Mouse (Mus musculus) myocyte (in vitro differentiated cells): ENCODE results near the gene Prickle3. TPM values are rescaled to one million over a fixed set of nuclear protein-coding genes. Genes with fewer than 3 reads are reported as not detected.

Experiments
- H3K27me3 ChIP-seq: one replicate; pipeline ENCODE4 v1.6.1; 2011; ENCODE audit not compliant: control insufficient read depth, insufficient read depth, insufficient read length
- H3K36me3 ChIP-seq: one replicate; pipeline ENCODE4 v1.6.1; 2011; ENCODE audit not compliant: control insufficient read depth, insufficient read depth
- H3K4me2 ChIP-seq: one replicate; pipeline ENCODE4 v1.6.1; 2011; ENCODE audit warnings: low read depth, control low read depth
- H3K4me3 ChIP-seq: one replicate; pipeline ENCODE4 v1.5.1; 2011; ENCODE audit warnings: mild to moderate bottlenecking, control low read depth, moderate library complexity
- H3K79me2 ChIP-seq: one replicate; pipeline ENCODE4 v1.6.1; 2011; ENCODE audit not compliant: control insufficient read depth, insufficient read depth
- H3ac ChIP-seq: one replicate; pipeline ENCODE4 v1.6.1; 2011; ENCODE audit not compliant: control insufficient read depth, insufficient read length
- CEBPB ChIP-seq: IDR thresholded peaks from 2 replicates; pipeline ENCODE4 v1.6.1; 2011; ENCODE audit warnings: mild to moderate bottlenecking, moderate library complexity; ENCODE audit not compliant: poor library complexity, insufficient read depth, severe bottlenecking
- E2F4 ChIP-seq: IDR thresholded peaks from one replicate; pipeline ENCODE4 v1.6.1; 2011; ENCODE audit warnings: mild to moderate bottlenecking, control low read depth, moderate library complexity; ENCODE audit not compliant: insufficient read depth
- MAX ChIP-seq: IDR thresholded peaks from one replicate; pipeline ENCODE4 v1.6.1; 2011; ENCODE audit warnings: low read depth, mild to moderate bottlenecking, control low read depth
- MYOD1 ChIP-seq, 3 experiments: IDR thresholded peaks; one replicate each; pipeline ENCODE4 v1.6.1; 2011; ENCODE audit warnings: control low read depth in 2 of 3, low read depth in 2 of 3, mild to moderate bottlenecking in 2 of 3, moderate library complexity in 1 of 3; ENCODE audit not compliant: insufficient read length in 2 of 3, control insufficient read depth in 1 of 3
- MYOG ChIP-seq, 3 experiments: IDR thresholded peaks; one replicate each; pipeline ENCODE4 v1.6.1; 2011; ENCODE audit warnings: control low read depth in 2 of 3, low read depth in 2 of 3, mild to moderate bottlenecking in 2 of 3; ENCODE audit not compliant: insufficient read length in 2 of 3, control insufficient read depth in 1 of 3, insufficient read depth in 1 of 3
- POLR2A ChIP-seq: IDR thresholded peaks from one replicate; pipeline ENCODE4 v1.6.1; 2011; ENCODE audit warnings: low read depth, mild to moderate bottlenecking, control low read depth, moderate library complexity; ENCODE audit not compliant: insufficient read length
- POLR2AphosphoS2 ChIP-seq: IDR thresholded peaks from one replicate; pipeline ENCODE4 v1.6.1; 2011; ENCODE audit warnings: low read depth, control low read depth; ENCODE audit not compliant: insufficient read length
- REST ChIP-seq: IDR thresholded peaks from one replicate; pipeline ENCODE4 v1.6.1; 2011; ENCODE audit warnings: mild to moderate bottlenecking, control low read depth, moderate library complexity; ENCODE audit not compliant: insufficient read depth, insufficient read length
- SRF ChIP-seq: IDR thresholded peaks from one replicate; pipeline ENCODE4 v1.6.1; 2011; ENCODE audit warnings: low read depth; ENCODE audit not compliant: control insufficient read depth, insufficient read length
- TCF12 ChIP-seq: IDR thresholded peaks from one replicate; pipeline ENCODE4 v1.6.1; 2011; ENCODE audit warnings: mild to moderate bottlenecking, control low read depth; ENCODE audit not compliant: poor library complexity, insufficient read depth, severe bottlenecking
- TCF3 ChIP-seq: IDR thresholded peaks from one replicate; pipeline ENCODE4 v1.6.1; 2011; ENCODE audit warnings: low read depth, control low read depth; ENCODE audit not compliant: insufficient read length
- USF1 ChIP-seq: IDR thresholded peaks from one replicate; pipeline ENCODE4 v1.6.1; 2011; ENCODE audit warnings: low read depth, mild to moderate bottlenecking, control low read depth, moderate library complexity
- polyA plus RNA-seq: library from polyadenylated mRNA; unstranded; fragments of >200 nt; fragmentation: generic; extraction: Trizol; gene quantifications from one replicate; pipeline ENCODE4 v1.2.1, GENCODE M21; 2012; ENCODE audit warnings: missing spikeins

Gene Prickle3
- polyA plus RNA-seq, 1 experiment: 3.8 TPM

DNA sequence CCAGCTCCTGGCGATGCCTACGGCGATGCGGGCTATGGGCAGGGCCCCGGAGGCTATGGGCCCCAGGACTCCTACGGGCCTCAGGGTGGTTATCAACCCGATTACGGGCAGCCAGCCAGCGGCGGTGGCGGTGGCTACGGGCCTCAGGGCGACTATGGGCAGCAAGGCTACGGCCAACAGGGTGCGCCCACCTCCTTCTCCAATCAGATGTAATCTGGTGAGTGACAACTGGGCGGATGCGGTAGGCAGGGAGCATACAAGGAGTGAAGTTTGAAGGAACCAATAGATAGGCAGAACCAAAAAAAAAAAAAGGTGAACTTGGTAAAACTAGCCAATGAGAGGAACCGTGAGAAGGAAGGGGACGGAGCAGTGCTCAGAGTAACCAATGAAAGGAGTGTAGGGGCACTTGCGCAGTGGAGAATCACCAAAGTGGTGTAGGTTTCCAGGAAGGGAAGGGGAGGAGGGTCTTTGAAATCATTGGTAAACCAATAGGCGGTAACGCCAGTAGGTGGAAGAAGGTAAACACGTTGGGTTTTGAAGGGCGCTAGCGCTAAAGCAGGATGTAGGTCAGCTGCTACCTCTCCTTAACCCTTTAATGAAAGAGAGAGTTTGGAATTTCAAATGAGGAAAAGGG lies 8.3 kb upstream of the Prickle3 start:
- H3K4me2 ChIP-seq: peak overlapping the region; percentile 72

DNA sequence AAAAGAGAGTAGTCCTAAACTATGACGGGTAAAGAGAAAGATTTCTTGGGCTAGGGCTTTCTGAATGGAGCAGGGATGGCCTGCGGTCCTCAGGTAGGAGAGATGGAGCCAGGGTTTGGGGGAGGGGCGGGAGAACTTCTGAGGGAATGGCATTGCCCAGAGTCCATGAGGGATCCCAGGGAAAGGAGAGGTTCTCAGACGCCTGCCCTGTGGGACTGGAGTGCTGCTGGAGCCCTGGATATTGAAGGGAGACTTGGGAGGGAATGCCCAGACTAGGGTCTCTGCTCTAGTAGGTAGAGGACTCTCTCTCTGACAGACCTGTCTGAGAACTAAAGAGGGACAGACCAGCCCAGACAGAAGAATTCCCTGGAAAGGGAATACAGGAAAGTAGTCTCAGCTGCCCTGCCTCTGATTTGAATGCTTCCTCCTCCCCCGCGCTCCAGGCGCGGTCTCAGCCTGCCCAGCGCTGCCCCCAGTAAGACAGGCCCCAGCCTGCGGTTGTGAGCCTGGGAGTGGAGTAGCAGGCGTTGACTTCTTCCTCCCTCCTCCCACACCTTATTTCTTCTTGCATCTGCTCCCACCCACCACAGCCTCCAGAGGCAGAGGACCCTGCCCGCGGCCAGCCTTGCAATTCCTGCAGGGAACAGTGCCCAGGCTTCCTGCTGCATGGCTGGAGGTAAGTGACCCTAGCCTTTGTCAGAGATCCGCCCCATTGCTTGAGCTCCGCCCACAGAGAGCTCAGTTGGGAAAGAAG lies 1.1 kb downstream of the Prickle3 start:
- H3K4me3 ChIP-seq: peak overlapping the region; percentile 22
- H3K27me3 ChIP-seq: no peaks in the 10 kb centered on the region
- H3K4me2 ChIP-seq: peak overlapping the region; percentile 75

More for the DNA sequence above, 8.3 kb upstream of the Prickle3 start:
- H3K79me2 ChIP-seq: no peaks in the 10 kb centered on the region
- H3K36me3 ChIP-seq: no peaks in the 10 kb centered on the region
- H3K4me3 ChIP-seq: peak overlapping the region; percentile 26
- no peak overlapping the region for H3ac ChIP-seq
- TF ChIP-seq POLR2AphosphoS2 (peak; percentile 25), E2F4 (no peak), POLR2A (peak; percentile 66), CEBPB (no peak)
- no peaks in the 10 kb centered on the region for H3K27me3 ChIP-seq

DNA sequence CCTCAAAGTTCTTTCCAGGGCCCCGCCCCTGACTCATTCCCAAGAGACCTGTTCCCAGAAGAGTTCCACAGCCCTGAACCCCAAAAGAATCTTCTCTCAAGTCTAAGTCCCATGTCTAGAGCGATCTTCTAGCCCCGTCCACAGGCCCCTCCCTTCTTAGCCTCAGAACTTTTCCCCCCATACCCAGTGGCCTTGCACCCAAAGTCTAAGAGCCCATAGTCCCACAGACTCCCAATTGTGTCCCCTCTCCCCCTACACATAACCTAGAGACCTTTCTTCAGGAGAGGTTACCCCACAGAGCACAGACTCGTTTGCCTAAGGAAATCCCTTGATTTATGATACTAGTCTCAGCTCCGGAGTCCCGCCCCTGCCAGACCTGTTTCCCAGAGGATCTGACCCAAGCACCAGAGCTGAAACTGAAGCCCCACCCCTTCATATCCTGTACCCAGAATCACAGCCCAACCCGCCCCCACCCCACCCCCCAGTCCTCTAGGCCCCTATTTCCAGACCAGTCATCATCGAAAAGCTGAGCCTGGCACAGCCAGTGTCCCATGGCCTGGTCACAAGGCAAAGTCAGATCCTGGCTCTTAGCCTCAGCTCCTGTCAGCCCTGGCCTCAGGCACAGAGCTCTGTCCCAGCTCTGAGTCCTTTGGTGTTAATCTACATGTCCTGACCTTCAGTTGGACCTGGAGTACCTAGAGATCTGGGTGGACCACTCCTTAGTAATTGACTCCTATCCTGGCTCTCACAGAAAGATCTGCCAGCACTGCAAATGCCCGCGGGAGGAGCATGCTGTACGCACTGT lies 1.9 kb downstream of the Prickle3 start:
- no peaks in the 10 kb centered on the region for H3K27me3 ChIP-seq
- H3K36me3 ChIP-seq: no peaks in the 10 kb centered on the region
- H3K79me2 ChIP-seq: no peaks in the 10 kb centered on the region
- peak overlapping the region; percentile 75 for H3K4me2 ChIP-seq
- peak overlapping the region; percentile 22 for H3K4me3 ChIP-seq
- TF ChIP-seq TCF12 (no peak), E2F4 (no peak), MAX (no peak), REST (no peak), CEBPB (no peak), POLR2A (no peak), POLR2AphosphoS2 (no peak), MYOD1 (IDR thresholded peaks at IDR 0.05; ENCODE audit: control insufficient read depth in 1 of 3, insufficient read length in 2 of 3, low read depth in 2 of 3) (no peak)
- no peak overlapping the region for H3ac ChIP-seq

More for the DNA sequence above, 1.1 kb downstream of the Prickle3 start:
- TF ChIP-seq POLR2AphosphoS2 (no peak), MYOG (IDR thresholded peaks at IDR 0.05; ENCODE audit: control insufficient read depth in 1 of 3, insufficient read depth in 1 of 3, insufficient read length in 2 of 3, low read depth in 2 of 3) (no peak), TCF3 (no peak), USF1 (no peak), SRF (no peak), CEBPB (no peak), TCF12 (no peak), MAX (no peak), E2F4 (no peak)
- H3K36me3 ChIP-seq: no peaks in the 10 kb centered on the region
- H3K79me2 ChIP-seq: no peaks in the 10 kb centered on the region
- no peak overlapping the region for H3ac ChIP-seq

DNA sequence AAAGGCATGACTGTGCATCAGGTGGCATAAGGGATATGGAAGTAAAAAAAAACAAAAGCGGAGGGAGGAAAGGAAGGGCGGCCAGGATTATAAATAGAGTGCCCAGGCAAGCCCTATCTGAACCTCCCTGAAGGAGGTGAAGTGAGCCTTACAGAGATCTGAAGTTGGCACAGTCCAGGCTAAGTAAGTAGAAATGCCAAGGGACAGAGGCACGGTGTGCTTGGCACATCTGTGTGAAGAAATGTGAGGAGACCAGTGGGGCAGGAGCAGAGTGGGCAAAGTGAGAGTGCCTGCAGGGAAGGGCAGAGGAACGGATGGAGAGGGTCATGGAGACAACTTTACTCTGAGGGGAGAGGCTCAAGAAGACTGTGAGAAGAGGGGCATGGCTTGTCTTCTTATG lies 4.0 kb downstream of the Prickle3 start:
- Histone ChIP-seq H3ac (no peak overlapping the region), H3K4me2 (no peak overlapping the region), H3K36me3 (no peaks in the 10 kb centered on the region), H3K4me3 (no peak overlapping the region), H3K79me2 (no peaks in the 10 kb centered on the region), H3K27me3 (no peaks in the 10 kb centered on the region)
- TF ChIP-seq MAX (no peak), POLR2A (no peak), MYOD1 (IDR thresholded peaks at IDR 0.05; ENCODE audit: control insufficient read depth in 1 of 3, insufficient read length in 2 of 3, low read depth in 2 of 3) (no peak), USF1 (no peak), REST (no peak), TCF12 (no peak), POLR2AphosphoS2 (no peak), CEBPB (no peak), SRF (no peak), E2F4 (no peak), TCF3 (no peak), MYOG (IDR thresholded peaks at IDR 0.05; ENCODE audit: control insufficient read depth in 1 of 3, insufficient read depth in 1 of 3, insufficient read length in 2 of 3, low read depth in 2 of 3) (no peak)

DNA sequence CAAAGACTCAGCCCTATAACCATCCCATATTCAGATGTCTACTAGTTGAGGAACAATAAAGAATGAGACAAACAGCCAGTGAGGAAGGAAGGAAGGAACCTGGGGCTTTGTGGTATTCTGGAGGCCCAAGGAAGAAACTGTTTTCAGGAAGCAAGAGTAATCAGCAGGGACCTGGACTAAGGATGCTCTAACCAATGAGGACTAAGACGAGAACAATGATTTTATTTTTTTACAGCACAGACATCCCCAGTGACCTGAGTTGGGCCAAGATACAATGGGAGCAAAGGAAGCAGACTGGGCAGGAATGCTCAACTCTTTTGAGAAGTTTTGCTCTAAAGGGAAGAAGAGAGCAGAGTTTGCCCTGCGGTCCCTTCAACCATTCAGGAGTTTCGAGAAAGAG lies 5.9 kb downstream of the Prickle3 start:
- Histone ChIP-seq H3K79me2 (no peaks in the 10 kb centered on the region), H3ac (no peak overlapping the region), H3K4me3 (no peak overlapping the region), H3K36me3 (no peaks in the 10 kb centered on the region), H3K4me2 (no peak overlapping the region), H3K27me3 (no peaks in the 10 kb centered on the region)
- TF ChIP-seq TCF12: no peak
- no peak for TF ChIP-seq USF1
- no peak for TF ChIP-seq E2F4
- no peak for TF ChIP-seq MYOG (IDR thresholded peaks at IDR 0.05; ENCODE audit: control insufficient read depth in 1 of 3, insufficient read depth in 1 of 3, insufficient read length in 2 of 3, low read depth in 2 of 3)
- TF ChIP-seq POLR2A: no peak
- no peak for TF ChIP-seq CEBPB
- no peak for TF ChIP-seq SRF
